Mouse (Mus musculus) megakaryocyte-erythroid progenitor cell, adult 5-6 weeks (primary cell): ENCODE measurements around the gene Nlrp1a. TPM values are rescaled to one million over a fixed set of nuclear protein-coding genes. Genes with fewer than 3 reads are reported as not detected.

Experiments
- ATAC-seq: replicated peaks from 2 replicates; pipeline ENCODE4 v1.8.0; 2016; ENCODE audit warnings: mild to moderate bottlenecking, inconsistent platforms; ENCODE audit not compliant: severe bottlenecking, poor library complexity, low FRiP score, low TSS enrichment
- total RNA-seq, 2 experiments: library from RNA; stranded (forward) in 1 of 2; stranded (reverse) in 1 of 2; fragments of 200-1000, 215-1000 nt in 1 of 2; fragments of >200 nt in 1 of 2; fragmentation: Nextera tagmentation in 1 of 2; gene quantifications; 2 replicates each; pipeline ENCODE4 v1.2.3; 2014 to 2017

Gene Nlrp1a
- total RNA-seq (2014; fragmentation: Nextera tagmentation) (0.30 TPM in 1 of 2 replicates, not detected in the other), total RNA-seq (2017) (0.05 and 0.27 TPM in 2 replicates)

- ATAC-seq: no peak
Measured at GRCm38 (mm10) chr11:71144661-71145060, at the start of gene Nlrp1a. Nlrp1a (minus strand) TSS chr11:71144704.

GRCm38 (mm10) chr11:71169633-71170032, 25.1 kb upstream of the Nlrp1a start:
- ATAC-seq: no peak

GRCm38 (mm10) chr11:71164139-71164538, 19.6 kb upstream of the Nlrp1a start:
- no peak for ATAC-seq

GRCm38 (mm10) chr11:71159439-71160136, 15.1 kb upstream of the Nlrp1a start:
- ATAC-seq: no peak

GRCm38 (mm10) chr11:71155272-71155671, 10.8 kb upstream of the Nlrp1a start:
- no peak for ATAC-seq

- ATAC-seq: no peak
Measured at GRCm38 (mm10) chr11:71142031-71142430, 2.5 kb downstream of the Nlrp1a start.

- no peak for ATAC-seq
Measured at GRCm38 (mm10) chr11:71107128-71107527, 37.4 kb downstream of the Nlrp1a start.

GRCm38 (mm10) chr11:71106261-71107021, 38.1 kb downstream of the Nlrp1a start:
- no peak for ATAC-seq

- ATAC-seq: no peak
Measured at GRCm38 (mm10) chr11:71103931-71104330, 40.6 kb downstream of the Nlrp1a start.

GRCm38 (mm10) chr11:71076342-71076741, 68.2 kb downstream of the Nlrp1a start:
- peak; percentile 81 for ATAC-seq

GRCm38 (mm10) chr11:71052554-71052953, 92.0 kb downstream of the Nlrp1a start:
- ATAC-seq: no peak

Other genes with a start within 250 kb of the Nlrp1a start
- gene Nup88, start 174.7 kb downstream of the Nlrp1a start, total RNA-seq (2014; fragmentation: Nextera tagmentation): 108 and 155 TPM in 2 replicates
- gene Nup88, start 174.7 kb downstream of the Nlrp1a start, total RNA-seq (2017): 152 and 196 TPM in 2 replicates
- gene Rpain, start 174.5 kb downstream of the Nlrp1a start, total RNA-seq (2014; fragmentation: Nextera tagmentation): 97.4 and 159 TPM in 2 replicates
- gene Rpain, start 174.5 kb downstream of the Nlrp1a start, total RNA-seq (2017): 26.1 and 40.1 TPM in 2 replicates
- 583 and 631 TPM in 2 replicates for gene C1qbp, start 161.7 kb downstream of the Nlrp1a start, total RNA-seq (2014; fragmentation: Nextera tagmentation)
- gene C1qbp, start 161.7 kb downstream of the Nlrp1a start, total RNA-seq (2017): 97.5 and 154 TPM in 2 replicates
- 34.9 and 44.1 TPM in 2 replicates for gene Dhx33, start 140.3 kb downstream of the Nlrp1a start, total RNA-seq (2014; fragmentation: Nextera tagmentation)
- 54.4 and 55.9 TPM in 2 replicates for gene Dhx33, start 140.3 kb downstream of the Nlrp1a start, total RNA-seq (2017)
- gene Mis12, start 125.1 kb downstream of the Nlrp1a start, total RNA-seq (2014; fragmentation: Nextera tagmentation): 21.2 and 26.6 TPM in 2 replicates
- 30.4 and 32.5 TPM in 2 replicates for gene Mis12, start 125.1 kb downstream of the Nlrp1a start, total RNA-seq (2017)
- 14.4 and 18.8 TPM in 2 replicates for gene Derl2, start 124.9 kb downstream of the Nlrp1a start, total RNA-seq (2014; fragmentation: Nextera tagmentation)
- 31.0 and 39.3 TPM in 2 replicates for gene Derl2, start 124.9 kb downstream of the Nlrp1a start, total RNA-seq (2017)
- not detected in 2 replicates for gene 6330403K07Rik, start 111.2 kb downstream of the Nlrp1a start, total RNA-seq (2014; fragmentation: Nextera tagmentation)
- not detected in 2 replicates for gene 6330403K07Rik, start 111.2 kb downstream of the Nlrp1a start, total RNA-seq (2017)
- 0.40 TPM in 1 of 2 replicates, not detected in the other for gene Nlrp1b, start 86.0 kb upstream of the Nlrp1a start, total RNA-seq (2014; fragmentation: Nextera tagmentation)
- not detected in 2 replicates for gene Nlrp1b, start 86.0 kb upstream of the Nlrp1a start, total RNA-seq (2017)